Mouse (Mus musculus): ENCODE results near the gene Flt4. TPM values are rescaled to one million over a fixed set of nuclear protein-coding genes. Genes with fewer than 3 reads are reported as not detected.

Gene Flt4
- polyA plus RNA-seq, 1 experiment: 28.0 TPM

GRCm38 (mm10) chr11:49636449-49636848 is 27.4 kb downstream of the Flt4 start:
- DNase-seq: no peak
- no peak overlapping the region for H3K4me3 ChIP-seq (replicated peaks; ENCODE audit: extremely low read depth, low read depth, low read length)

GRCm38 (mm10) chr11:49645677-49646076 is 36.6 kb downstream of the Flt4 start:
- DNase-seq: no peak
- no peaks in the 10 kb centered on the region for H3K4me1 ChIP-seq (ENCODE audit: control insufficient read depth, insufficient read depth, low read length)
- TF ChIP-seq POLR2A (IDR thresholded peaks at IDR 0.05; ENCODE audit: borderline replicate concordance, extremely low read depth, low read depth, low read length) (no peak), CTCF (IDR thresholded peaks at IDR 0.05; ENCODE audit: insufficient read depth, low read length) (no peak)
- WGBS: 43% methylated on average over 8 of the region's 8 CpGs
- no peak overlapping the region for H3K4me3 ChIP-seq (replicated peaks; ENCODE audit: extremely low read depth, low read depth, low read length)

More at GRCm38 (mm10) chr11:49636449-49636848, 27.4 kb downstream of the Flt4 start:
- WGBS: 17% methylated on average over 11 of the region's 11 CpGs
- H3K4me1 ChIP-seq (ENCODE audit: control insufficient read depth, insufficient read depth, low read length): peaks cover 10% of the 10 kb centered on the region
- TF ChIP-seq CTCF (IDR thresholded peaks at IDR 0.05; ENCODE audit: insufficient read depth, low read length) (peak; percentile 69), POLR2A (IDR thresholded peaks at IDR 0.05; ENCODE audit: borderline replicate concordance, extremely low read depth, low read depth, low read length) (no peak)

GRCm38 (mm10) chr11:49650113-49650993 is 41.3 kb downstream of the Flt4 start:
- TF ChIP-seq CTCF (IDR thresholded peaks at IDR 0.05; ENCODE audit: insufficient read depth, low read length) (0 out of 2 replicates have a peak, but pooled peaks have one; percentile 12), POLR2A (IDR thresholded peaks at IDR 0.05; ENCODE audit: borderline replicate concordance, extremely low read depth, low read depth, low read length) (no peak)
- peaks cover 3% of the 10 kb centered on the region for H3K4me1 ChIP-seq (ENCODE audit: control insufficient read depth, insufficient read depth, low read length)
- WGBS: 59% methylated on average over 18 of the region's 18 CpGs
- no peak for DNase-seq
- H3K4me3 ChIP-seq (replicated peaks; ENCODE audit: extremely low read depth, low read depth, low read length): no peak overlapping the region

GRCm38 (mm10) chr11:49650994-49651761 is 42.1 kb downstream of the Flt4 start:
- H3K4me1 ChIP-seq (ENCODE audit: control insufficient read depth, insufficient read depth, low read length): peaks cover 3% of the 10 kb centered on the region
- 61% methylated on average over 16 of the region's 16 CpGs for WGBS
- TF ChIP-seq CTCF (IDR thresholded peaks at IDR 0.05; ENCODE audit: insufficient read depth, low read length) (no peak), POLR2A (IDR thresholded peaks at IDR 0.05; ENCODE audit: borderline replicate concordance, extremely low read depth, low read depth, low read length) (no peak)
- DNase-seq: no peak
- no peak overlapping the region for H3K4me3 ChIP-seq (replicated peaks; ENCODE audit: extremely low read depth, low read depth, low read length)

- Histone ChIP-seq H3K4me3 (replicated peaks; ENCODE audit: extremely low read depth, low read depth, low read length) (no peak overlapping the region), H3K4me1 (ENCODE audit: control insufficient read depth, insufficient read depth, low read length) (peaks cover 3% of the 10 kb centered on the region)
- DNase-seq: no peak
- no peak for TF ChIP-seq POLR2A (IDR thresholded peaks at IDR 0.05; ENCODE audit: borderline replicate concordance, extremely low read depth, low read depth, low read length)
- TF ChIP-seq CTCF (IDR thresholded peaks at IDR 0.05; ENCODE audit: insufficient read depth, low read length): no peak
- whole genome bisulfite sequencing: 77% methylated on average over 10 of the region's 10 CpGs
These were observed 42.8 kb downstream of the Flt4 start for GRCm38 (mm10) chr11:49651762-49652322.

GRCm38 (mm10) chr11:49652401-49653078 is 43.5 kb downstream of the Flt4 start:
- H3K4me1 ChIP-seq (ENCODE audit: control insufficient read depth, insufficient read depth, low read length): peaks cover 3% of the 10 kb centered on the region
- peak; percentile 79 for TF ChIP-seq CTCF (IDR thresholded peaks at IDR 0.05; ENCODE audit: insufficient read depth, low read length)
- TF ChIP-seq POLR2A (IDR thresholded peaks at IDR 0.05; ENCODE audit: borderline replicate concordance, extremely low read depth, low read depth, low read length): no peak
- WGBS: 19% methylated on average over 19 of the region's 19 CpGs
- DNase-seq: peak; percentile 77
- no peak overlapping the region for H3K4me3 ChIP-seq (replicated peaks; ENCODE audit: extremely low read depth, low read depth, low read length)

GRCm38 (mm10) chr11:49653079-49653408 is 44.0 kb downstream of the Flt4 start:
- Histone ChIP-seq H3K4me3 (replicated peaks; ENCODE audit: extremely low read depth, low read depth, low read length) (no peak overlapping the region), H3K4me1 (ENCODE audit: control insufficient read depth, insufficient read depth, low read length) (peaks cover 3% of the 10 kb centered on the region)
- WGBS: 32% methylated on average over 11 of the region's 11 CpGs
- no peak for TF ChIP-seq CTCF (IDR thresholded peaks at IDR 0.05; ENCODE audit: insufficient read depth, low read length)
- no peak for TF ChIP-seq POLR2A (IDR thresholded peaks at IDR 0.05; ENCODE audit: borderline replicate concordance, extremely low read depth, low read depth, low read length)
- no peak for DNase-seq

GRCm38 (mm10) chr11:49654651-49655050 is 45.6 kb downstream of the Flt4 start:
- TF ChIP-seq POLR2A (IDR thresholded peaks at IDR 0.05; ENCODE audit: borderline replicate concordance, extremely low read depth, low read depth, low read length) (no peak), CTCF (IDR thresholded peaks at IDR 0.05; ENCODE audit: insufficient read depth, low read length) (no peak)
- no peak for DNase-seq
- peaks cover 13% of the 10 kb centered on the region for H3K4me1 ChIP-seq (ENCODE audit: control insufficient read depth, insufficient read depth, low read length)
- no peak overlapping the region for H3K4me3 ChIP-seq (replicated peaks; ENCODE audit: extremely low read depth, low read depth, low read length)
- 95% methylated on average over 5 of the region's 5 CpGs for WGBS

- Histone ChIP-seq H3K4me1 (ENCODE audit: control insufficient read depth, insufficient read depth, low read length) (peaks cover 13% of the 10 kb centered on the region), H3K4me3 (replicated peaks; ENCODE audit: extremely low read depth, low read depth, low read length) (no peak overlapping the region)
- TF ChIP-seq POLR2A (IDR thresholded peaks at IDR 0.05; ENCODE audit: borderline replicate concordance, extremely low read depth, low read depth, low read length): no peak
- no peak for TF ChIP-seq CTCF (IDR thresholded peaks at IDR 0.05; ENCODE audit: insufficient read depth, low read length)
- DNase-seq: no peak
These were observed 46.4 kb downstream of the Flt4 start for GRCm38 (mm10) chr11:49655501-49655900.
